Mouse (Mus musculus) kidney, adult 2 months (tissue): ENCODE results near the gene Ankle1.

ENCODE experiments used
- CTCF ChIP-seq: fragments of 200-500 bp; conservative IDR thresholded peaks from 2 replicates; pipeline ENCODE4 v1.5.1; 2011; ENCODE audit warnings: low read depth, mild to moderate bottlenecking, control low read depth, low read length, moderate library complexity, mixed read lengths; ENCODE audit not compliant: insufficient read depth, insufficient read length
- POLR2A ChIP-seq: fragments of 200-500 bp; IDR thresholded peaks from one replicate; pipeline ENCODE4 v1.6.1; 2011; ENCODE audit warnings: low read depth, low read length, control low read depth

GRCm38 (mm10) chr8:71456906-71457305 is 51.1 kb downstream of the Ankle1 start:
- TF ChIP-seq POLR2A (no peak), CTCF (no peak)
